Mouse (Mus musculus) brain, embryonic 14.5 days (tissue): ENCODE measurements around the gene Stambpl1.

Source experiments
- CTCF ChIP-seq: fragments of 200-500 bp; IDR thresholded peaks from 2 replicates; pipeline ENCODE4 v1.5.1; 2012; ENCODE audit warnings: inconsistent platforms, mild to moderate bottlenecking, moderate library complexity, borderline replicate concordance; ENCODE audit not compliant: insufficient read depth, insufficient read length; ENCODE audit errors: extremely low read depth
- POLR2A ChIP-seq: fragments of 200-500 bp; IDR thresholded peaks from 2 replicates; pipeline ENCODE4 v1.6.1; 2012; ENCODE audit warnings: mild to moderate bottlenecking, inconsistent platforms, borderline replicate concordance; ENCODE audit not compliant: poor library complexity, insufficient read depth, insufficient read length, severe bottlenecking; ENCODE audit errors: extremely low read depth

DNA sequence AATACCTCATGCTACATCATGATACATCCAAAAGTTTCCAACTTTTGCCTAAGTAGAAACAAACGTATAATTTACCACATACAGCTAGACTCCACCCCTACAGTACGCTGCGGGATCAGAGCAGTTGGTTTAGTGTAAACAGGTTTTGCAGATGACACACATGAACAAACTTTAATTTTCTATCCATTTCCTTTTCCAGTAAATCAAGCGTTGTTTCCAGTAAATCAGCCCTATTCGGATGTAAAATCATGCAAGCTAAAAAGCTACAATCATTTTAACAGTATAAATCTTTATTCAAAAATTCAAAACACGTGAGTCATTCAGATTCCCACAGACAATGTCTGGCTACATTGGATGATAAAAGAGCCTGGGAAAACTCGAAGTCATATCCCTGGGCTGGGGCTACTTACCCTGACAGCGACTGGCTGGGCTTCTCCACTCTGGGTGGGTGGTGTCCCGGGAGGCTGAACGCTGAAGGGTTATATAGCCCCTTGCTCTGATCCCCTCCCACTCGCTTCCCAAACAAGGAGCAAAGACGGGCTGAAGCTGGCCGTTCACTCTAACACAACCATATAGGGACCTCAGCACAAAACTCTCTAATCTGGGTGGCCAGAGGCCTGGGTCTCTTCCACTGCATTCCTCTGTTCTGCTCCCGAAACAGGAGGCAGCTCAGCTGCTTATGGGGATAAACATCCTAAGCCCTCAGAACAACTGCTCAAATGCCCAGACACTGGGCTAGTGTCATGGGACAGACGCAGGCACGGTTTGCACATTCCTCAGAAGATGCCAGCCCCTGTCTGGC lies 63.1 kb downstream of the Stambpl1 start, which contains the start of gene Acta2:
- no peak for TF ChIP-seq POLR2A
- no peak for TF ChIP-seq CTCF
